Mouse (Mus musculus): ENCODE data around the gene Trak2. TPM values are rescaled to one million over a fixed set of nuclear protein-coding genes. Genes with fewer than 3 reads are reported as not detected.

Gene Trak2
- polyA plus RNA-seq, 1 experiment from 2014 or later: 15.7 TPM

- Histone ChIP-seq H3K4me1 (ENCODE audit: control insufficient read depth, insufficient read depth, low read length) (peaks cover 16% of the 10 kb centered on the region; the same call in 1 of the 2 replicates), H3K9ac (ENCODE audit: low read depth, low read length) (no peak overlapping the region), H3K4me2 (replicated peaks; ENCODE audit: low read depth, low read length) (no peak overlapping the region), H3K9me3 (ENCODE audit: control insufficient read depth, low read length) (no peaks in the 10 kb centered on the region), H3K27ac (ENCODE audit: low read depth, low read length) (no peak overlapping the region), H3K36me3 (ENCODE audit: control insufficient read depth, insufficient read depth, low read length) (peaks cover 13% of the 10 kb centered on the region), H3K27me3 (ENCODE audit: control insufficient read depth, insufficient read depth, low read length) (no peaks in the 10 kb centered on the region), H3K4me3 (ENCODE audit: low read length) (no peak overlapping the region)
- WGBS: 86% methylated on average over 6 of the region's 6 CpGs
- ATAC-seq (ENCODE audit: low FRiP score, low TSS enrichment): no peak
These were observed 23.6 kb downstream of the Trak2 start for GRCm38 (mm10) chr1:58949561-58950106.

GRCm38 (mm10) chr1:58946718-58947117, 26.5 kb downstream of the Trak2 start:
- H3K9me3 ChIP-seq (ENCODE audit: control insufficient read depth, low read length): no peaks in the 10 kb centered on the region
- WGBS: 89% methylated on average over 9 of the region's 9 CpGs

GRCm38 (mm10) chr1:58945960-58946670, 27.1 kb downstream of the Trak2 start:
- H3K27me3 ChIP-seq (ENCODE audit: control insufficient read depth, insufficient read depth, low read length): no peaks in the 10 kb centered on the region
- no peak overlapping the region for H3K4me2 ChIP-seq (replicated peaks; ENCODE audit: low read depth, low read length)
- ATAC-seq (ENCODE audit: low FRiP score, low TSS enrichment): no peak
- H3K27ac ChIP-seq (ENCODE audit: low read depth, low read length): no peak overlapping the region
- H3K9me3 ChIP-seq (ENCODE audit: control insufficient read depth, low read length): no peaks in the 10 kb centered on the region
- 91% methylated on average over 7 of the region's 7 CpGs for WGBS
- no peak overlapping the region for H3K4me3 ChIP-seq (ENCODE audit: low read length)
- H3K4me1 ChIP-seq (ENCODE audit: control insufficient read depth, insufficient read depth, low read length): peaks cover 6% of the 10 kb centered on the region; the same call in 1 of the 2 replicates
- no peak overlapping the region for H3K9ac ChIP-seq (ENCODE audit: low read depth, low read length)
- peaks cover 14% of the 10 kb centered on the region for H3K36me3 ChIP-seq (ENCODE audit: control insufficient read depth, insufficient read depth, low read length)

More at GRCm38 (mm10) chr1:58946718-58947117, 26.5 kb downstream of the Trak2 start:
- H3K9ac ChIP-seq (ENCODE audit: low read depth, low read length): no peak overlapping the region
- no peak for ATAC-seq (ENCODE audit: low FRiP score, low TSS enrichment)
- H3K27ac ChIP-seq (ENCODE audit: low read depth, low read length): no peak overlapping the region
- no peak overlapping the region for H3K4me3 ChIP-seq (ENCODE audit: low read length)
- no peaks in the 10 kb centered on the region for H3K27me3 ChIP-seq (ENCODE audit: control insufficient read depth, insufficient read depth, low read length)
- no peak overlapping the region for H3K4me2 ChIP-seq (replicated peaks; ENCODE audit: low read depth, low read length)
- H3K36me3 ChIP-seq (ENCODE audit: control insufficient read depth, insufficient read depth, low read length): peaks cover 14% of the 10 kb centered on the region
- H3K4me1 ChIP-seq (ENCODE audit: control insufficient read depth, insufficient read depth, low read length): peaks cover 12% of the 10 kb centered on the region; the same call in 1 of the 2 replicates

- ATAC-seq (ENCODE audit: low FRiP score, low TSS enrichment): no peak
- WGBS: 96% methylated on average over 2 of the region's 2 CpGs
- Histone ChIP-seq H3K4me1 (ENCODE audit: control insufficient read depth, insufficient read depth, low read length) (0 out of 2 replicates have a peak, but pooled peaks cover under 1% of the 10 kb centered on the region), H3K4me2 (replicated peaks; ENCODE audit: low read depth, low read length) (no peak overlapping the region), H3K4me3 (ENCODE audit: low read length) (no peak overlapping the region), H3K27ac (ENCODE audit: low read depth, low read length) (no peak overlapping the region), H3K27me3 (ENCODE audit: control insufficient read depth, insufficient read depth, low read length) (no peaks in the 10 kb centered on the region), H3K9ac (ENCODE audit: low read depth, low read length) (no peak overlapping the region), H3K36me3 (ENCODE audit: control insufficient read depth, insufficient read depth, low read length) (peaks cover 14% of the 10 kb centered on the region), H3K9me3 (ENCODE audit: control insufficient read depth, low read length) (no peaks in the 10 kb centered on the region)
These were observed 27.7 kb downstream of the Trak2 start for GRCm38 (mm10) chr1:58945523-58945922.

GRCm38 (mm10) chr1:58937606-58938099, 35.6 kb downstream of the Trak2 start:
- Histone ChIP-seq H3K36me3 (ENCODE audit: control insufficient read depth, insufficient read depth, low read length) (peaks cover 4% of the 10 kb centered on the region; the same call in 1 of the 2 replicates), H3K9me3 (ENCODE audit: control insufficient read depth, low read length) (no peaks in the 10 kb centered on the region), H3K27ac (ENCODE audit: low read depth, low read length) (no peak overlapping the region), H3K4me2 (replicated peaks; ENCODE audit: low read depth, low read length) (no peak overlapping the region), H3K4me3 (ENCODE audit: low read length) (no peak overlapping the region), H3K9ac (ENCODE audit: low read depth, low read length) (no peak overlapping the region), H3K27me3 (ENCODE audit: control insufficient read depth, insufficient read depth, low read length) (no peaks in the 10 kb centered on the region), H3K4me1 (ENCODE audit: control insufficient read depth, insufficient read depth, low read length) (no peaks in the 10 kb centered on the region)
- WGBS: 92% methylated on average over 9 of the region's 9 CpGs
- no peak for ATAC-seq (ENCODE audit: low FRiP score, low TSS enrichment)

GRCm38 (mm10) chr1:58936746-58937605, 36.3 kb downstream of the Trak2 start:
- 89% methylated on average over 10 of the region's 10 CpGs for WGBS
- no peak for ATAC-seq (ENCODE audit: low FRiP score, low TSS enrichment)
- H3K27me3 ChIP-seq (ENCODE audit: control insufficient read depth, insufficient read depth, low read length): no peaks in the 10 kb centered on the region
- no peak overlapping the region for H3K9ac ChIP-seq (ENCODE audit: low read depth, low read length)
- H3K4me3 ChIP-seq (ENCODE audit: low read length): no peak overlapping the region
- H3K9me3 ChIP-seq (ENCODE audit: control insufficient read depth, low read length): no peaks in the 10 kb centered on the region
- H3K4me2 ChIP-seq (replicated peaks; ENCODE audit: low read depth, low read length): no peak overlapping the region
- no peak overlapping the region for H3K27ac ChIP-seq (ENCODE audit: low read depth, low read length)
- H3K36me3 ChIP-seq (ENCODE audit: control insufficient read depth, insufficient read depth, low read length): peaks cover 4% of the 10 kb centered on the region; the same call in 1 of the 2 replicates
- no peaks in the 10 kb centered on the region for H3K4me1 ChIP-seq (ENCODE audit: control insufficient read depth, insufficient read depth, low read length)

- peaks cover 4% of the 10 kb centered on the region; the same call in 1 of the 2 replicates for H3K9me3 ChIP-seq (ENCODE audit: control insufficient read depth, low read length)
- 99% methylated on average over 5 of the region's 5 CpGs for WGBS
- no peak overlapping the region for H3K4me2 ChIP-seq (replicated peaks; ENCODE audit: low read depth, low read length)
- H3K4me1 ChIP-seq (ENCODE audit: control insufficient read depth, insufficient read depth, low read length): no peaks in the 10 kb centered on the region
- H3K4me3 ChIP-seq (ENCODE audit: low read length): no peak overlapping the region
- ATAC-seq (ENCODE audit: low FRiP score, low TSS enrichment): no peak
- H3K36me3 ChIP-seq (ENCODE audit: control insufficient read depth, insufficient read depth, low read length): peaks cover 10% of the 10 kb centered on the region
- H3K27me3 ChIP-seq (ENCODE audit: control insufficient read depth, insufficient read depth, low read length): no peaks in the 10 kb centered on the region
- H3K27ac ChIP-seq (ENCODE audit: low read depth, low read length): no peak overlapping the region
- H3K9ac ChIP-seq (ENCODE audit: low read depth, low read length): no peak overlapping the region
These were observed 46.6 kb downstream of the Trak2 start for GRCm38 (mm10) chr1:58926664-58927063.

GRCm38 (mm10) chr1:58917566-58917965, 55.7 kb downstream of the Trak2 start:
- ATAC-seq (ENCODE audit: low FRiP score, low TSS enrichment): no peak
- WGBS: 76% methylated on average over 6 of the region's 6 CpGs
- peaks cover 49% of the 10 kb centered on the region for H3K36me3 ChIP-seq (ENCODE audit: control insufficient read depth, insufficient read depth, low read length)

More at GRCm38 (mm10) chr1:58917566-58917965, 55.7 kb downstream of the Trak2 start:
- Histone ChIP-seq H3K9me3 (ENCODE audit: control insufficient read depth, low read length) (no peaks in the 10 kb centered on the region), H3K4me2 (replicated peaks; ENCODE audit: low read depth, low read length) (no peak overlapping the region), H3K27me3 (ENCODE audit: control insufficient read depth, insufficient read depth, low read length) (no peaks in the 10 kb centered on the region), H3K9ac (ENCODE audit: low read depth, low read length) (no peak overlapping the region), H3K27ac (ENCODE audit: low read depth, low read length) (no peak overlapping the region), H3K4me1 (ENCODE audit: control insufficient read depth, insufficient read depth, low read length) (no peaks in the 10 kb centered on the region), H3K4me3 (ENCODE audit: low read length) (no peak overlapping the region)

Measured in kidney, embryonic 14.5 days (tissue).